Mouse (Mus musculus) heart, embryonic 15.5 days (tissue): ENCODE measurements around the gene Kif1a. TPM values are rescaled to one million over a fixed set of nuclear protein-coding genes. Genes with fewer than 3 reads are reported as not detected.

Source experiments
- ATAC-seq: fragments of 200-750 bp; cut with Nextera tagmentation; replicated peaks from 2 replicates; pipeline ENCODE4 v1.8.0; 2017; ENCODE audit warnings: low read depth, moderate TSS enrichment; ENCODE audit not compliant: insufficient number of reproducible peaks, insufficient read depth, low FRiP score
- H3K27ac ChIP-seq: fragments of 300-500 bp; sonication (generic); 2 replicates; pipeline ENCODE4 v1.5.1; 2015; ENCODE audit warnings: mild to moderate bottlenecking, inconsistent platforms
- H3K27me3 ChIP-seq: fragments of 300-500 bp; sonication (generic); 2 replicates; pipeline ENCODE4 v1.6.1; 2015; ENCODE audit warnings: inconsistent platforms
- H3K36me3 ChIP-seq: fragments of 300-500 bp; sonication (generic); 2 replicates; pipeline ENCODE4 v1.6.1; 2015; ENCODE audit warnings: mild to moderate bottlenecking, inconsistent platforms
- H3K4me1 ChIP-seq: fragments of 300-500 bp; sonication (generic); replicated peaks from 2 replicates; pipeline ENCODE4 v1.6.1; 2015; ENCODE audit warnings: inconsistent platforms
- H3K4me2 ChIP-seq: fragments of 300-500 bp; sonication (generic); 2 replicates; pipeline ENCODE4 v1.6.1; 2015; ENCODE audit warnings: inconsistent platforms, mild to moderate bottlenecking, moderate library complexity
- H3K4me3 ChIP-seq: fragments of 300-500 bp; sonication (generic); 2 replicates; pipeline ENCODE4 v1.5.1; 2015; ENCODE audit warnings: mild to moderate bottlenecking, inconsistent platforms
- H3K9ac ChIP-seq: fragments of 300-500 bp; sonication (generic); 2 replicates; pipeline ENCODE4 v1.6.1; 2015; ENCODE audit warnings: mild to moderate bottlenecking, inconsistent platforms
- H3K9me3 ChIP-seq: fragments of 300-500 bp; sonication (generic); replicated peaks from 2 replicates; pipeline ENCODE4 v1.6.1; 2016; ENCODE audit warnings: inconsistent platforms
- WGBS: fragments of 180-500 bp; shearing (Covaris S2); methylation state at CpG from one replicate; pipeline ENCODE4 v1.1.7; 2015; ENCODE audit warnings: mixed read lengths; 5-methylcytosine and 5-hydroxymethylcytosine counted together
- polyA plus RNA-seq: library from polyadenylated mRNA; unstranded; fragments of >200 nt; fragmentation: Nextera tagmentation; extraction: Ambion mirVana; gene quantifications from 2 replicates; pipeline ENCODE4 v1.2.1, GENCODE M21; 2015

Gene Kif1a
- 10.2 and 13.8 TPM in 2 replicates for polyA plus RNA-seq

GRCm38 (mm10) chr1:93101571-93102061 is at the start of gene Kif1a:
Gene Kif1a (minus strand): TSS chr1:93101951.
- Histone ChIP-seq H3K27ac (no peak within 1 kb of the TSS), H3K36me3 (no peaks in the 10 kb centered on the region), H3K27me3 (peaks cover 63% of the 10 kb centered on the region), H3K4me3 (peak within 1 kb of the TSS; percentile 57), H3K9ac (peak within 1 kb of the TSS; percentile 55), H3K4me1 (peaks cover 20% of the 10 kb centered on the region), H3K4me2 (peak within 1 kb of the TSS; percentile 92), H3K9me3 (no peaks in the 10 kb centered on the region)
- peak; percentile 61 for ATAC-seq
- under 1% methylated on average over 39 of the region's 39 CpGs for WGBS

DNA sequence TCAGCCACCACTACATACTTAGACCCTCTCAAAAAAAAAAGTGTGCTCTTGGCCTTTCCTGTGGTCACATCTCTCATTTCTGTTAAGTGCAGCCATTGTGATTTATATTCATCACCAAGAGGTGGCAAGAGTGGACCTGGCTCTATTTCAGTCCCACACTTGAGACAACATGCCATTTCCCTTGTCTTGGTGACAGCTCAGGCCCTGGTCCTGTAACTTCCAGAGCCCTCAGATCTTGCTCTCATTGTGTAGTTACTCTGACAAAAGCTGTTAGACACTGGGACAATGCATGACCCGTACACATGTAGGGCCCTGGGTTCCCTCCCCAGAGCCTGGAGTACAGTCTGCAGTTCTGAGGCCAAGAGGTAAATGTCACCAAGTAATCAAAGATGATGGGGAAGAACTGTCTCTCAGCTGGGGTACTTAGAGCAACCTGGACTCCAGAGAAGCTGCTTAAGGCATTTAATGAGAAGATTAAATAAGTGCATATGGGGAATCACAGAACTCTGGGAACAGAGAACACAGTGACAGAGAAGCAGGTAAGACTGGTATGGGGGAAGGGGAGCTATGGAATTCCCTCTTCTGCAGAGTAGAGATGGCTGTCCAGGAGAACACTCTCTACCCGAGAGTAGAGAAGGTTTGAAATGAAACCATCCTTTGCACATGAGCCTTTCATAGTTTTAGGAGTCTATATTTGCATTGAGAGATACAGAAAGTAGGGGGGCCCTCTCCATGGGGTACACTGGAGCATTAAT is 49.3 kb upstream of the Kif1a start:
- WGBS, result 26% methylated on average over 2 of the region's 2 CpGs
- peak; percentile 53; the same call in 1 of the 2 replicates for ATAC-seq

DNA sequence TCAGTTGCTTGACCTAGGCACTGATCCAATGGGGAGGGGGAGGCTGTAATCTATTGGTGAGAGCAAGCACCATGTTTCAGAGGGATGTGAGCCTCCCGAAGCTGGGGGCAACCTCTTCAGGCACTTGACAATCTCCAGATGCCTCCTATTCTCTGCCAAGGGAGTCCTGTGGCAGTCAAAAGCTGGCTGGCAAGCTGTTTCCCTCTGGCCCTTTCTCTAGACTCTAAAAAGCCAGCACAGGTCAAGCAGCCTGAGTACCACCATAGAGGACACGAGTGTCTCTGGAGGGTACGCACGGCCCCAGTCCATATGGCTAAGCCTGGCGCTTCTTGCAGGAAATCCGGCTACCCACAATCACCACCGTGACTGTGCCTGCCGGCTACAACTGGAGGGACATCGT is 42.4 kb upstream of the Kif1a start:
- Histone ChIP-seq H3K9ac (no peak overlapping the region), H3K4me2 (peak overlapping the region; percentile 15; the same call in 1 of the 2 replicates), H3K9me3 (no peaks in the 10 kb centered on the region), H3K4me1 (peaks cover 11% of the 10 kb centered on the region), H3K27ac (no peak overlapping the region), H3K4me3 (no peak overlapping the region), H3K36me3 (no peaks in the 10 kb centered on the region), H3K27me3 (peaks cover 58% of the 10 kb centered on the region)
- ATAC-seq, result peak; percentile 47; the same call in 1 of the 2 replicates
- WGBS, result 53% methylated on average over 9 of the region's 9 CpGs

More for the DNA sequence above, 49.3 kb upstream of the Kif1a start:
- Histone ChIP-seq H3K27me3 (peaks cover 53% of the 10 kb centered on the region), H3K9me3 (no peaks in the 10 kb centered on the region), H3K4me1 (peaks cover 14% of the 10 kb centered on the region), H3K27ac (no peak overlapping the region), H3K4me3 (no peak overlapping the region), H3K36me3 (no peaks in the 10 kb centered on the region), H3K9ac (no peak overlapping the region), H3K4me2 (no peak overlapping the region)

GRCm38 (mm10) chr1:93142871-93143270 is 41.1 kb upstream of the Kif1a start:
- H3K27ac ChIP-seq, result no peak overlapping the region
- peaks cover 17% of the 10 kb centered on the region for H3K4me1 ChIP-seq
- no peak overlapping the region for H3K4me3 ChIP-seq
- H3K36me3 ChIP-seq, result no peaks in the 10 kb centered on the region
- no peak overlapping the region for H3K9ac ChIP-seq
- no peak for ATAC-seq
- peaks cover 52% of the 10 kb centered on the region for H3K27me3 ChIP-seq
- no peak overlapping the region for H3K4me2 ChIP-seq
- no peaks in the 10 kb centered on the region for H3K9me3 ChIP-seq
- WGBS, result 79% methylated on average over 1 of the region's 1 CpGs

DNA sequence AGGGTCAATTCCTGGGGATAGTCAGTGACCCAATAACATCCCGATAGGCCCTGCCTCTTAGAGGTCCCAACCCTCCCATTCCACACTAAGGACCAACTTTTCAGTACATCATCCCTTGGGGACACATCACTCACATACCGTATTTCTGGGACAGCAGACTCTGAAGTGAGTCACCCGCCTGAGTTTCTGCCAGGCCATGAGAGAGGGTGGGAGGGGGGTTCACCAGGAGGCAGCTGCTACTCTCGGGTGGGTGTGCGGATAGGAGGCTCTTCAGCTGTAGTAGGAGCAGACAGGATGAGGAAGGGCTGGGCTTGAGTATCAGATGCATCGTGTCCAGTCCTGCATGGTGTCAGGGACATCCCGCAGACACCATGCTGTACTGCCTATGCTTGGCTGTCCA is 38.0 kb upstream of the Kif1a start:
- Histone ChIP-seq H3K27ac (no peak overlapping the region), H3K9me3 (no peaks in the 10 kb centered on the region), H3K4me1 (peaks cover 17% of the 10 kb centered on the region), H3K4me2 (no peak overlapping the region), H3K4me3 (no peak overlapping the region), H3K9ac (no peak overlapping the region), H3K27me3 (peaks cover 42% of the 10 kb centered on the region), H3K36me3 (no peaks in the 10 kb centered on the region)
- 57% methylated on average over 7 of the region's 7 CpGs for WGBS
- no peak for ATAC-seq

DNA sequence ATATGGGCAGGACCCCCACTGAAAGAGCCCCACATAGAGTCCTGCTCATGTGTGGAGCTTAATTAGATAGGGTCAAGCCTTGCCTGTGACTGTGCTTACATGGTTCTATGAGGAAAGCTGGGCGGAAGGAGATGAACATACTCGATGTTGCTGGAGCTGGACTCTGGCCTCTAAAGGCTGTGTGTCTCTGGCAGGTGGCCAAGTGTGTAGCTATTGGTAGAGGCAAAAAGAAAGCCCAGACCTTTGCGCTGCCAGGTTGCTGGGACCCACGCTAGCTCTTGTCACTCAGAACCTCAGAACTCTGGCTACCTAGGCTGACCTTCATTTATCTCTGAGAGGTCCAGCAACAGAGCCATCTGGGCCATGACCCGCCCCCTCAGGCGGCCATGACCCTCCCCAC is 36.8 kb upstream of the Kif1a start:
- no peaks in the 10 kb centered on the region for H3K9me3 ChIP-seq
- peaks cover 37% of the 10 kb centered on the region for H3K27me3 ChIP-seq
- no peak overlapping the region for H3K4me3 ChIP-seq
- H3K36me3 ChIP-seq, result no peaks in the 10 kb centered on the region
- 63% methylated on average over 6 of the region's 6 CpGs for WGBS
- no peak overlapping the region for H3K4me2 ChIP-seq
- ATAC-seq, result no peak
- H3K9ac ChIP-seq, result no peak overlapping the region
- peaks cover 6% of the 10 kb centered on the region for H3K4me1 ChIP-seq
- no peak overlapping the region for H3K27ac ChIP-seq

DNA sequence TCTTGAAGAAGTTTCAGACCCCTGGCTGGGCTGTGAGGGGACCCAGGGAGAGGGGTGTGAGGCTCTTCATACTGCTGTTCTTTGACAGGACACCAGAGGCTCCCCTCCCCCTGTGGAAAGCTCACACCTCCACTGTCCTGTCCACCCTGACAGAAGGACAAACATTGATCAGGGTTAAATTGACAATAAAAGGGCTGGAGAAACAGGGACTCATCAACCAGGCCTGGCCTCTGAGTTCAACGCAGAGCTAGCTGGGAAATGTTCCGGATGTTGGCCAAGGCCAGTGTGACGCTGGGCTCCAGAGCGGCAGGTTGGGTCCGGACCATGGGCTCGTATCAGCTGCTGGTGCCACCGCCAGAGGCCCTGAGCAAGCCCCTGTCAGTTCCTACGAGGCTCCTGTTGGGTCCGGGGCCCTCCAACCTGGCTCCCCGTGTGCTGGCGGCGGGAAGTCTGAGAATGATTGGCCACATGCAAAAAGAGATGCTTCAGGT is 33.3 kb upstream of the Kif1a start, which contains the start of gene Agxt:
Gene Agxt (plus strand): TSS at position 205 of the 491 bp plus-strand sequence.
- WGBS, result 82% methylated on average over 12 of the region's 12 CpGs

GRCm38 (mm10) chr1:93132676-93133075 is 30.9 kb upstream of the Kif1a start:
- H3K27ac ChIP-seq, result no peak overlapping the region
- H3K36me3 ChIP-seq, result no peaks in the 10 kb centered on the region
- no peak overlapping the region for H3K4me2 ChIP-seq
- no peak for ATAC-seq
- H3K27me3 ChIP-seq, result peaks cover 11% of the 10 kb centered on the region; the same call in 1 of the 2 replicates
- no peaks in the 10 kb centered on the region for H3K9me3 ChIP-seq
- H3K4me3 ChIP-seq, result no peak overlapping the region
- no peak overlapping the region for H3K9ac ChIP-seq
- no peaks in the 10 kb centered on the region for H3K4me1 ChIP-seq
- 56% methylated on average over 8 of the region's 8 CpGs for WGBS

More for the DNA sequence above, 33.3 kb upstream of the Kif1a start, which contains the start of gene Agxt:
- H3K27me3 ChIP-seq, result peaks cover 14% of the 10 kb centered on the region
- no peak within 1 kb of the TSS for H3K4me2 ChIP-seq
- no peaks in the 10 kb centered on the region for H3K9me3 ChIP-seq
- no peak within 1 kb of the TSS for H3K27ac ChIP-seq
- ATAC-seq, result no peak
- no peaks in the 10 kb centered on the region for H3K36me3 ChIP-seq
- H3K9ac ChIP-seq, result no peak within 1 kb of the TSS
- peaks cover 6% of the 10 kb centered on the region for H3K4me1 ChIP-seq
- no peak within 1 kb of the TSS for H3K4me3 ChIP-seq

- no peaks in the 10 kb centered on the region for H3K4me1 ChIP-seq
- no peak overlapping the region for H3K4me2 ChIP-seq
- peaks cover 7% of the 10 kb centered on the region; the same call in 1 of the 2 replicates for H3K27me3 ChIP-seq
- no peaks in the 10 kb centered on the region for H3K9me3 ChIP-seq
- 69% methylated on average over 10 of the region's 10 CpGs for WGBS
- H3K27ac ChIP-seq, result no peak overlapping the region
- no peaks in the 10 kb centered on the region for H3K36me3 ChIP-seq
- no peak for ATAC-seq
- no peak overlapping the region for H3K4me3 ChIP-seq
- no peak overlapping the region for H3K9ac ChIP-seq
Measured at GRCm38 (mm10) chr1:93130242-93130983, 28.7 kb upstream of the Kif1a start.

DNA sequence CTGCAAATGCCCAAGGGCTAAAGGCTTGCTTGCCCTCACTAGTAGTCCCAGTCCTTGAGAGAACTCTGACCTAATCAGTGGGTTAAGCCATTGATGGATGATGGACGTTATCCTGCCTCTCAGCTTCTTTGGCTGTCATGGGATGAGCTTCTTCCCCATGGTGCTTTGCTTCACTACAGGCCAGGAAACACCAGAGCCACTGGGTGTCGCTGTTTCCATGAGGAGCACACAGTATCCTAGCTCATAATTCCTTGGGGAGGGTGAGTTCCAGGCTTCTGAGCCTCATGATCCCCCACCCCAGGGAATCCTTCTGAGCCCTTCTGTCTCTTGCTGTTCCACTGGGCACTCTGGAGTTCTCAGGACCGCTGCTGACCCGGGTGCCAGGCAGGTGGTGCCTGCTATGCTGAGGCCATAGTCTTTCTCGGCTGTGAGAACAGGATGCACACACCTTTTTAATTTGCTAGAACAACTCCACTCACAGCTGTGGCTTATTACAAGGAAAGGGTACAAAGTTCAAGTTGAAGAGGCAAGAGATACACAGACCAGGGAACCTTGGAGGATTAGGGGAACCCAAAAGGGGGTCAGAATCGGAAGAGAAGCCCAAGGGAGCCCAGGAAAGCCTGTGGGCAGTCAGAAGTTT is 27.1 kb upstream of the Kif1a start:
- Histone ChIP-seq H3K9ac (no peak overlapping the region), H3K27me3 (peaks cover 7% of the 10 kb centered on the region; the same call in 1 of the 2 replicates)
- no peak for ATAC-seq

GRCm38 (mm10) chr1:93128209-93128608 is 26.5 kb upstream of the Kif1a start:
- no peaks in the 10 kb centered on the region for H3K36me3 ChIP-seq
- H3K9ac ChIP-seq, result no peak overlapping the region
- no peak overlapping the region for H3K4me2 ChIP-seq
- H3K9me3 ChIP-seq, result no peaks in the 10 kb centered on the region
- no peak overlapping the region for H3K27ac ChIP-seq
- H3K27me3 ChIP-seq, result peaks cover 7% of the 10 kb centered on the region; the same call in 1 of the 2 replicates
- WGBS, result 79% methylated on average over 8 of the region's 8 CpGs
- no peak overlapping the region for H3K4me3 ChIP-seq
- no peaks in the 10 kb centered on the region for H3K4me1 ChIP-seq
- ATAC-seq, result no peak

More for the DNA sequence above, 27.1 kb upstream of the Kif1a start:
- H3K4me2 ChIP-seq, result no peak overlapping the region
- H3K36me3 ChIP-seq, result no peaks in the 10 kb centered on the region
- H3K4me3 ChIP-seq, result no peak overlapping the region
- H3K27ac ChIP-seq, result no peak overlapping the region
- H3K4me1 ChIP-seq, result no peaks in the 10 kb centered on the region
- no peaks in the 10 kb centered on the region for H3K9me3 ChIP-seq
- WGBS, result 28% methylated on average over 6 of the region's 6 CpGs
